25 mouse cellular contexts compared by ENCODE assay signal in genomic region chr7:113279246-113279645, GRCm38 (mm10).
DNase-seq lines count a peak whose midpoint lies in the region; ATAC-seq and TF ChIP-seq lines count a peak whose summit lies in the region.
"Had no signal": no experiment of that assay in that cellular context is flagged by ENCODE, and none has a peak within 500 bp of the region (broad histone marks: within the 10 kb centered on the region; RNA-seq: fewer than 3 reads in every experiment).

No protein-coding gene starts in this region.

- no peaks in the 10 kb centered on the region for H3K36me3 ChIP-seq in ES-Bruce4 (ENCODE audit: control insufficient read depth, insufficient read depth, low read length, poor library complexity, severe bottlenecking)
- no peaks in the 10 kb centered on the region for H3K36me3 ChIP-seq in hindbrain, embryonic 11.5 days (ENCODE audit: control insufficient read depth, insufficient read depth, low read length)

- DNase-seq in thymus, postnatal 14 days, result peak; percentile 3
- no peak for DNase-seq in thymus, postnatal 0 days (ENCODE audit: low spot score)
- DNase-seq in ES-CJ7 (ENCODE audit: low read depth, low spot score), result peak; percentile 53
- DNase-seq in ZHBTc4 (ENCODE audit: low read depth, low spot score), result peak; percentile 72
- no peak for DNase-seq in hindbrain, embryonic 11.5 days (ENCODE audit: low spot score)
- DNase-seq in cerebellum, adult 8-10 months, result no peak
- no peak for DNase-seq in frontal cortex, postnatal 10 days (ENCODE audit: low spot score in 2 of 2)
- DNase-seq: adrenal gland, adult 2 months; adrenal gland, adult 8-10 months; adrenal gland, postnatal 10 days; adrenal gland, postnatal 14 days; adrenal gland, postnatal 25 days; adrenal gland, postnatal 36 days; B cell, adult 2 months; cerebellum, adult 11 months; cerebellum, adult 11-12 months; cerebellum, adult 18-20 months; cerebellum, adult 2 months; cerebellum, adult 9-10 months had no signal

- 75% methylated on average over 2 of the region's 2 CpGs for WGBS in hindbrain, embryonic 11.5 days

- TF ChIP-seq CTCF in ES-Bruce4 (IDR thresholded peaks at IDR 0.05; ENCODE audit: low read depth, low read length), result no peak

- H3K4me2 ChIP-seq in hindbrain, embryonic 11.5 days (replicated peaks; ENCODE audit: low read depth, low read length), result no peak overlapping the region

- no peak for TF ChIP-seq POLR2A in ES-Bruce4 (IDR thresholded peaks at IDR 0.05; ENCODE audit: insufficient read depth, low read length)

- no peak for ATAC-seq in hindbrain, embryonic 11.5 days (ENCODE audit: low FRiP score)
- ATAC-seq: activated CD4-positive, CD25-positive, alpha-beta regulatory T cell, adult 4 months; CD4-positive, CD25-positive, alpha-beta regulatory T cell, adult 4 months; Patski had no signal

- H3K9ac ChIP-seq in ES-Bruce4 (ENCODE audit: low read depth, poor library complexity, severe bottlenecking), result no peak overlapping the region
- no peak overlapping the region for H3K9ac ChIP-seq in hindbrain, embryonic 11.5 days (ENCODE audit: low read depth, low read length)

- no peak overlapping the region for H3K4me3 ChIP-seq in ES-Bruce4 (ENCODE audit: low read depth, low read length)
- no peak overlapping the region for H3K4me3 ChIP-seq in hindbrain, embryonic 11.5 days (ENCODE audit: low read depth, low read length)

- H3K27ac ChIP-seq in ES-Bruce4 (ENCODE audit: insufficient read depth, low read length), result peak overlapping the region; percentile 58
- no peak overlapping the region for H3K27ac ChIP-seq in hindbrain, embryonic 11.5 days (ENCODE audit: low read depth, low read length)

- H3K9me3 ChIP-seq in ES-Bruce4 (replicated peaks; ENCODE audit: control insufficient read depth, insufficient read depth, low read length, poor library complexity, severe bottlenecking), result no peaks in the 10 kb centered on the region; the same call in 1 of the 2 replicates
- no peaks in the 10 kb centered on the region for H3K9me3 ChIP-seq in hindbrain, embryonic 11.5 days (ENCODE audit: control insufficient read depth, low read length)
- H3K9me3 ChIP-seq: G1E had no signal

- TF ChIP-seq EP300 in ES-Bruce4 (IDR thresholded peaks at IDR 0.05; ENCODE audit: insufficient read depth, low read depth, low read length), result peak; percentile 68; the same call in 1 of the 2 replicates

- H3K4me1 ChIP-seq in ES-Bruce4 (ENCODE audit: control insufficient read depth, insufficient read depth, low read length), result peaks cover 2% of the 10 kb centered on the region
- H3K4me1 ChIP-seq in hindbrain, embryonic 11.5 days (replicated peaks; ENCODE audit: control insufficient read depth, insufficient read depth, low read length), result no peaks in the 10 kb centered on the region

- no peaks in the 10 kb centered on the region for H3K27me3 ChIP-seq in ES-Bruce4 (ENCODE audit: control insufficient read depth, insufficient read depth, low read length, poor library complexity, severe bottlenecking)
- no peaks in the 10 kb centered on the region for H3K27me3 ChIP-seq in hindbrain, embryonic 11.5 days (ENCODE audit: control insufficient read depth, insufficient read depth, low read length)
- H3K27me3 ChIP-seq: CH12.LX, Patski had no signal

Comparison
In these comparisons a context has a peak if more than half of its experiments do, and no peak if none do; other contexts are left out.
1. DNase-seq: peak in thymus, postnatal 14 days (single experiment), ES-CJ7 (single experiment) and ZHBTc4 (single experiment); none in thymus, postnatal 0 days (single experiment), hindbrain, embryonic 11.5 days (single experiment), cerebellum, adult 8-10 months (single experiment) and frontal cortex, postnatal 10 days (0 of 2).